Mouse (Mus musculus): ENCODE results near the gene Csrnp3. TPM values are rescaled to one million over a fixed set of nuclear protein-coding genes. Genes with fewer than 3 reads are reported as not detected.

Csrnp3 gene
- polyA plus RNA-seq, 1 experiment, result not detected

- H3K4me3 ChIP-seq (ENCODE audit: insufficient read depth, poor library complexity, severe bottlenecking), result no peak overlapping the region
Measured at GRCm38 (mm10) chr2:65859767-65860727, 14.5 kb downstream of the Csrnp3 start.

GRCm38 (mm10) chr2:65864778-65865339 is 19.3 kb downstream of the Csrnp3 start:
- no peak for TF ChIP-seq MYOG (IDR thresholded peaks at IDR 0.05; ENCODE audit: control insufficient read depth, extremely low read depth, insufficient read length)
- no peaks in the 10 kb centered on the region for H3K79me3 ChIP-seq (ENCODE audit: low read depth)
- H3K79me2 ChIP-seq (ENCODE audit: control insufficient read depth, insufficient read depth), result no peaks in the 10 kb centered on the region
- H3K36me3 ChIP-seq (ENCODE audit: control insufficient read depth, insufficient read depth), result no peaks in the 10 kb centered on the region
- no peaks in the 10 kb centered on the region for H3K27me3 ChIP-seq (ENCODE audit: control insufficient read depth, insufficient read depth, insufficient read length)
- H3ac ChIP-seq (ENCODE audit: control insufficient read depth, insufficient read length, low read depth), result no peak overlapping the region
- no peak overlapping the region for H3K4me3 ChIP-seq (ENCODE audit: insufficient read depth, poor library complexity, severe bottlenecking)

More at GRCm38 (mm10) chr2:65859767-65860727, 14.5 kb downstream of the Csrnp3 start:
- TF ChIP-seq CTCF (IDR thresholded peaks at IDR 0.05; ENCODE audit: control insufficient read depth, insufficient read depth, insufficient read length) (no peak), MYOG (IDR thresholded peaks at IDR 0.05; ENCODE audit: control insufficient read depth, extremely low read depth, insufficient read length) (no peak), MAX (IDR thresholded peaks at IDR 0.05) (no peak), USF1 (IDR thresholded peaks at IDR 0.05; ENCODE audit: low read depth) (no peak), CEBPB (IDR thresholded peaks at IDR 0.05; ENCODE audit: low read depth) (no peak), MYOD1 (IDR thresholded peaks at IDR 0.05; ENCODE audit: control insufficient read depth, insufficient read length, low read depth) (no peak), FOSL1 (IDR thresholded peaks at IDR 0.05; ENCODE audit: insufficient read depth, low read length, poor library complexity, severe bottlenecking) (no peak)
- Histone ChIP-seq H3ac (ENCODE audit: control insufficient read depth, insufficient read length, low read depth) (no peak overlapping the region), H3K79me3 (ENCODE audit: low read depth) (no peaks in the 10 kb centered on the region), H3K36me3 (ENCODE audit: control insufficient read depth, insufficient read depth) (no peaks in the 10 kb centered on the region), H3K79me2 (ENCODE audit: control insufficient read depth, insufficient read depth) (no peaks in the 10 kb centered on the region), H3K27me3 (ENCODE audit: control insufficient read depth, insufficient read depth, insufficient read length) (no peaks in the 10 kb centered on the region)

- H3K36me3 ChIP-seq (ENCODE audit: control insufficient read depth, insufficient read depth), result no peaks in the 10 kb centered on the region
- no peak for TF ChIP-seq CEBPB (IDR thresholded peaks at IDR 0.05; ENCODE audit: low read depth)
- no peaks in the 10 kb centered on the region for H3K79me2 ChIP-seq (ENCODE audit: control insufficient read depth, insufficient read depth)
- no peaks in the 10 kb centered on the region for H3K79me3 ChIP-seq (ENCODE audit: low read depth)
- H3K4me3 ChIP-seq (ENCODE audit: insufficient read depth, poor library complexity, severe bottlenecking), result no peak overlapping the region
- H3K27me3 ChIP-seq (ENCODE audit: control insufficient read depth, insufficient read depth, insufficient read length), result no peaks in the 10 kb centered on the region
- no peak overlapping the region for H3ac ChIP-seq (ENCODE audit: control insufficient read depth, insufficient read length, low read depth)
Measured at GRCm38 (mm10) chr2:65870919-65871582, 25.5 kb downstream of the Csrnp3 start.

- no peak for TF ChIP-seq MYOG (IDR thresholded peaks at IDR 0.05; ENCODE audit: control insufficient read depth, extremely low read depth, insufficient read length)
- TF ChIP-seq CTCF (IDR thresholded peaks at IDR 0.05; ENCODE audit: control insufficient read depth, insufficient read depth, insufficient read length), result no peak
- no peak for TF ChIP-seq FOSL1 (IDR thresholded peaks at IDR 0.05; ENCODE audit: insufficient read depth, low read length, poor library complexity, severe bottlenecking)
- H3K27me3 ChIP-seq (ENCODE audit: control insufficient read depth, insufficient read depth, insufficient read length), result no peaks in the 10 kb centered on the region
- no peak overlapping the region for H3K4me3 ChIP-seq (ENCODE audit: insufficient read depth, poor library complexity, severe bottlenecking)
- H3K79me3 ChIP-seq (ENCODE audit: low read depth), result no peaks in the 10 kb centered on the region
- no peaks in the 10 kb centered on the region for H3K79me2 ChIP-seq (ENCODE audit: control insufficient read depth, insufficient read depth)
- no peaks in the 10 kb centered on the region for H3K36me3 ChIP-seq (ENCODE audit: control insufficient read depth, insufficient read depth)
- no peak overlapping the region for H3ac ChIP-seq (ENCODE audit: control insufficient read depth, insufficient read length, low read depth)
Measured at GRCm38 (mm10) chr2:65891590-65891989, 46.0 kb downstream of the Csrnp3 start.

GRCm38 (mm10) chr2:65893241-65893640 is 47.7 kb downstream of the Csrnp3 start:
- Histone ChIP-seq H3ac (ENCODE audit: control insufficient read depth, insufficient read length, low read depth) (no peak overlapping the region), H3K36me3 (ENCODE audit: control insufficient read depth, insufficient read depth) (no peaks in the 10 kb centered on the region), H3K79me2 (ENCODE audit: control insufficient read depth, insufficient read depth) (no peaks in the 10 kb centered on the region), H3K79me3 (ENCODE audit: low read depth) (no peaks in the 10 kb centered on the region), H3K27me3 (ENCODE audit: control insufficient read depth, insufficient read depth, insufficient read length) (no peaks in the 10 kb centered on the region), H3K4me3 (ENCODE audit: insufficient read depth, poor library complexity, severe bottlenecking) (no peak overlapping the region)
- TF ChIP-seq USF1 (IDR thresholded peaks at IDR 0.05; ENCODE audit: low read depth) (no peak), CEBPB (IDR thresholded peaks at IDR 0.05; ENCODE audit: low read depth) (no peak), MYOD1 (IDR thresholded peaks at IDR 0.05; ENCODE audit: control insufficient read depth, insufficient read length, low read depth) (no peak), CTCF (IDR thresholded peaks at IDR 0.05; ENCODE audit: control insufficient read depth, insufficient read depth, insufficient read length) (no peak), FOSL1 (IDR thresholded peaks at IDR 0.05; ENCODE audit: insufficient read depth, low read length, poor library complexity, severe bottlenecking) (no peak), MYOG (IDR thresholded peaks at IDR 0.05; ENCODE audit: control insufficient read depth, extremely low read depth, insufficient read length) (no peak), MAX (IDR thresholded peaks at IDR 0.05) (no peak)

GRCm38 (mm10) chr2:65894299-65894698 is 48.7 kb downstream of the Csrnp3 start:
- Histone ChIP-seq H3K79me2 (ENCODE audit: control insufficient read depth, insufficient read depth) (no peaks in the 10 kb centered on the region), H3K4me3 (ENCODE audit: insufficient read depth, poor library complexity, severe bottlenecking) (no peak overlapping the region), H3ac (ENCODE audit: control insufficient read depth, insufficient read length, low read depth) (no peak overlapping the region), H3K36me3 (ENCODE audit: control insufficient read depth, insufficient read depth) (no peaks in the 10 kb centered on the region), H3K79me3 (ENCODE audit: low read depth) (no peaks in the 10 kb centered on the region), H3K27me3 (ENCODE audit: control insufficient read depth, insufficient read depth, insufficient read length) (no peaks in the 10 kb centered on the region)
- TF ChIP-seq MYOD1 (IDR thresholded peaks at IDR 0.05; ENCODE audit: control insufficient read depth, insufficient read length, low read depth), result no peak
